ENCODE assay signal across 31 mouse cellular contexts in the genomic region with DNA sequence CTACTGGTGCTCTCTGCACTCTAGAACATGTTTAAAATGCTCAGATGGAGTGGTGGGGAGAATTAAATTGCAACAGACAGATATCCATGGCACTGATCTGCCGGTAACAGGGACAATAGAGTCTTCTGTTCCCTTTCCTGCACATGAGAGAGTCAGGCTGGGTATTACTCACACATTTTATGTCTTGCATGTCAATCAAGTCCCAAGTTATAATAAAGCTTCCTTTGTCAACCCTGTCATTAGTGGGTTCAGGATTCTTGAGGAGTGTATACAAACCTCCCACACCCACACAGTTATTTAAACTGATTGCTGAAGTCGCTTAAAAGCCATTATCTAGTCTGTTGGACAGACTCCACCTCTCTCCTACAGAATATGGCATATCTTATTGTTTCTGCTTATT.
DNase-seq lines count a peak whose midpoint lies in the region; ATAC-seq lines count a peak whose summit lies in the region.
"Had no signal": no experiment of that assay in that cellular context is flagged by ENCODE, and none has a peak within 500 bp of the region (broad histone marks: within the 10 kb centered on the region; RNA-seq: fewer than 3 reads in every experiment).

No protein-coding gene starts in this region.

- H3K9me3 ChIP-seq in forebrain, embryonic 13.5 days (replicated peaks), result peaks cover 2% of the 10 kb centered on the region; the same call in 1 of the 2 replicates
- H3K9me3 ChIP-seq in forebrain, embryonic 11.5 days (ENCODE audit: control insufficient read depth, low read length), result no peaks in the 10 kb centered on the region; the same call in 1 of the 2 replicates
- no peaks in the 10 kb centered on the region for H3K9me3 ChIP-seq in forebrain, embryonic 16.5 days (ENCODE audit: control insufficient read depth, low read length)
- H3K9me3 ChIP-seq: neural tube, embryonic 15.5 days had no signal

- no peaks in the 10 kb centered on the region for H3K27me3 ChIP-seq in forebrain, embryonic 13.5 days
- H3K27me3 ChIP-seq in forebrain, embryonic 11.5 days (ENCODE audit: control insufficient read depth, insufficient read depth, low read length), result no peaks in the 10 kb centered on the region
- no peaks in the 10 kb centered on the region for H3K27me3 ChIP-seq in forebrain, embryonic 16.5 days (replicated peaks; ENCODE audit: control insufficient read depth, insufficient read depth, low read length)
- H3K27me3 ChIP-seq: limb, embryonic 13.5 days; liver, embryonic 12.5 days; neural tube, embryonic 15.5 days had no signal

- 48% methylated on average over 2 of the region's 2 CpGs for WGBS in forebrain, embryonic 13.5 days
- WGBS in forebrain, embryonic 11.5 days, result 57% methylated on average over 2 of the region's 2 CpGs
- 30% methylated on average over 2 of the region's 2 CpGs for WGBS in forebrain, embryonic 16.5 days

- H3K27ac ChIP-seq in forebrain, embryonic 13.5 days, result no peak overlapping the region
- no peak overlapping the region for H3K27ac ChIP-seq in forebrain, embryonic 11.5 days (ENCODE audit: low read depth, low read length)
- no peak overlapping the region for H3K27ac ChIP-seq in forebrain, embryonic 16.5 days (ENCODE audit: low read length)
- H3K27ac ChIP-seq: heart, adult 2 months; heart, embryonic 13.5 days; hindbrain, embryonic 14.5 days; kidney, postnatal 0 days; limb, embryonic 13.5 days; liver, embryonic 12.5 days; macrophage; neural tube, embryonic 15.5 days; stomach, postnatal 0 days had no signal

- no peak overlapping the region for H3K9ac ChIP-seq in forebrain, embryonic 13.5 days
- no peak overlapping the region for H3K9ac ChIP-seq in forebrain, embryonic 11.5 days (ENCODE audit: low read length)
- H3K9ac ChIP-seq in forebrain, embryonic 16.5 days (replicated peaks; ENCODE audit: low read depth, low read length), result no peak overlapping the region
- H3K9ac ChIP-seq: heart, embryonic 13.5 days; hindbrain, embryonic 14.5 days; limb, embryonic 13.5 days; liver, embryonic 12.5 days; liver, postnatal 0 days; neural tube, embryonic 15.5 days had no signal

- no peak for DNase-seq in forebrain, embryonic 11.5 days (ENCODE audit: low spot score)
- DNase-seq in 3134 (ENCODE audit: extremely low read depth, insufficient read length, low spot score) (peak; percentile 24), NIH3T3 (ENCODE audit: low read depth) (peak; percentile 24)
- DNase-seq in gastrocnemius, adult 8-10 months (ENCODE audit: low spot score in 2 of 2), result no peak
- no peak for DNase-seq in right cerebral cortex, adult 2 months (ENCODE audit: low spot score in 2 of 2)
- DNase-seq in thymus, adult 18-20 months, result no peak
- DNase-seq: adrenal gland, postnatal 10 days; cerebellum, adult 18-20 months; cerebellum, postnatal 10 days; gastrocnemius, postnatal 25 days; heart, adult 2 months; heart, postnatal 10 days; kidney, adult 8-10 months; kidney, postnatal 4 days; liver, postnatal 0 days; midbrain, embryonic 14.5 days; right cerebral cortex, adult 18-20 months; right cerebral cortex, postnatal 4 days; thymus, adult 2 months; thymus, postnatal 36 days had no signal

- no peaks in the 10 kb centered on the region for H3K4me1 ChIP-seq in forebrain, embryonic 13.5 days
- H3K4me1 ChIP-seq in forebrain, embryonic 11.5 days (replicated peaks; ENCODE audit: control insufficient read depth, insufficient read depth, low read length), result no peaks in the 10 kb centered on the region
- H3K4me1 ChIP-seq in forebrain, embryonic 16.5 days (replicated peaks; ENCODE audit: control insufficient read depth, insufficient read depth, low read length), result no peaks in the 10 kb centered on the region; the same call in 1 of the 2 replicates
- H3K4me1 ChIP-seq: limb, embryonic 13.5 days; liver, embryonic 12.5 days; neural tube, embryonic 15.5 days had no signal

- H3K36me3 ChIP-seq in forebrain, embryonic 13.5 days (ENCODE audit: poor library complexity, severe bottlenecking), result no peaks in the 10 kb centered on the region
- H3K36me3 ChIP-seq in forebrain, embryonic 11.5 days (ENCODE audit: control insufficient read depth, insufficient read depth, low read length), result no peaks in the 10 kb centered on the region
- H3K36me3 ChIP-seq in forebrain, embryonic 16.5 days (ENCODE audit: control insufficient read depth, insufficient read depth), result no peaks in the 10 kb centered on the region
- H3K36me3 ChIP-seq: heart, embryonic 13.5 days; limb, embryonic 13.5 days; liver, embryonic 12.5 days; neural tube, embryonic 15.5 days had no signal

- H3K4me2 ChIP-seq in forebrain, embryonic 13.5 days, result no peak overlapping the region
- H3K4me2 ChIP-seq in forebrain, embryonic 11.5 days (ENCODE audit: low read depth, low read length, severe bottlenecking), result no peak overlapping the region
- no peak overlapping the region for H3K4me2 ChIP-seq in forebrain, embryonic 16.5 days (ENCODE audit: low read length)
- H3K4me2 ChIP-seq: heart, embryonic 13.5 days; hindbrain, embryonic 14.5 days; limb, embryonic 13.5 days; liver, embryonic 12.5 days; neural tube, embryonic 15.5 days had no signal

- no peak overlapping the region for H3K4me3 ChIP-seq in forebrain, embryonic 13.5 days
- no peak overlapping the region for H3K4me3 ChIP-seq in forebrain, embryonic 11.5 days (ENCODE audit: low read depth, low read length)
- H3K4me3 ChIP-seq in forebrain, embryonic 16.5 days (replicated peaks; ENCODE audit: low read length), result no peak overlapping the region
- H3K4me3 ChIP-seq: heart, adult 2 months; heart, embryonic 13.5 days; limb, embryonic 13.5 days; liver, embryonic 12.5 days; neural tube, embryonic 15.5 days had no signal

- peak; percentile 45; the same call in 1 of the 2 replicates for ATAC-seq in forebrain, embryonic 13.5 days
- no peak for ATAC-seq in forebrain, embryonic 11.5 days (replicated peaks; ENCODE audit: low FRiP score)
- peak; percentile 83 for ATAC-seq in forebrain, embryonic 16.5 days
- ATAC-seq: liver, embryonic 12.5 days; liver, postnatal 0 days; lung, postnatal 0 days had no signal

Comparison
In these comparisons a context has a peak if more than half of its experiments do, and no peak if none do; other contexts are left out.
1. DNase-seq: peak in 3134 (single experiment) and NIH3T3 (single experiment); none in forebrain, embryonic 11.5 days (single experiment), gastrocnemius, adult 8-10 months (0 of 2), right cerebral cortex, adult 2 months (0 of 2) and thymus, adult 18-20 months (0 of 2).